Mouse (Mus musculus) kidney, adult 11 months (tissue): ENCODE data around the gene Gucy2g.

Experiments
- DNase-seq: peaks from one replicate; pipeline ENCODE4 v3.0.0; 2022

Gene Gucy2g

DNA sequence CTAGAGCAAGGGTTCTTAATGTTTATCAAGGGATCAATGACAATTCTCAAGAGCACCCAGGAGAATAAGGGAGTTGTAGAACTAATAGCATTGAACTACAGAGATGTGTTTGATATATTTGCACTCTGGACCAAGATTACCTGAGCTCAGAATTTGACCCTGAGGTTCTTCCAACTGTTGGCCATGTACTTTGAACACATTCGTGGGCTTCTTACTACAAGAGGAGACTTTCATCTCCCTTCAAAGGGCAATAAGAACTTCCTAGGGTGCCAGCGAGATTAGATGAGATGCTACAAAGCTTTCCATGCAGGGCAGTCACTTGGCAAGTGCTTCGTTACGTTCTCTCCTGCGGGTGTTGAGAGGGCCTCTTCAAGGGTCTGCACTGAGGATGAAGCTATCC, 6.5 kb upstream of the Gucy2g start:
- no peak for DNase-seq

- peak; percentile 72 for DNase-seq
Observed at GRCm38 (mm10) chr19:55244791-55245231, 3.8 kb upstream of the Gucy2g start.

- DNase-seq: no peak
Observed at GRCm38 (mm10) chr19:55239766-55240426, 1.1 kb downstream of the Gucy2g start.

DNA sequence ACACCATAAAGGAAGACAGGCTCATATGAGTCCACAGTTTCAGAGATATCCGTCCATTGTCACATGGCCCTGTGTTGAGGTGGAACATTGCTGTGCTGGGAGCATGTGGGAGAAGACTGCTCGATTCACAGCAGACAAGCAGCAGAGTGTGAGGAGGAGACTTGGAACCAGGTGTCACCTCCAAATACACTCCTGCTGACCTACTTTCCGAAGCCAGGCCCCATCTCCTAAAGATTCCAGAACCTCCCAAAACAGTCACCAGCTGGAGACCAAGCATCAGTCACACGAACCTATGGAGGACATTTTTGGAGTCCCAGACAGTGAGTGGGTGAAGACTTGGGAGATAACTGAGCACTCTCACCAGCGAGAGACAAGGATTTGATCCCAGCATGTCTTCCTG, 4.5 kb downstream of the Gucy2g start:
- no peak for DNase-seq

- peak; percentile 62 for DNase-seq
Observed at GRCm38 (mm10) chr19:55236026-55236425, 5.0 kb downstream of the Gucy2g start.

DNA sequence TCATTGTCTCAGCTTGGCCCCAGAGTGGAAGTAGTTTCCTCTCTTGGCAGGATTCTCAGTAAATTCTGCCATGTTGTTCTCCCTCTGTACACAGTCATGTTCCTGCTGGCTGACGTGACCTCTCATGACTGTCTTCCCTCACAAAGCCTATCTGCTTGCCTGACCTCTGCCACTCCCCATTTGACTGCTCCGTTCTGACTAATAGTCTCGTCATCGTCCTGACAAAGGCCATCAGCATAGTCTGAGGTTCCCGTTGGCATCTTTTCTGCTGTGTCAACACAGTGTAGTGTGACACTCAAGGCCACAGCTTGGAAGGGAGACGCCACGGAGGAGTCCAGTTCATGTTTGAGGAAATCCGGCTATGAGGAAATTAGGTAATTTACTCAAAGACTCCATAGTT, 8.9 kb downstream of the Gucy2g start:
- DNase-seq: no peak

DNA sequence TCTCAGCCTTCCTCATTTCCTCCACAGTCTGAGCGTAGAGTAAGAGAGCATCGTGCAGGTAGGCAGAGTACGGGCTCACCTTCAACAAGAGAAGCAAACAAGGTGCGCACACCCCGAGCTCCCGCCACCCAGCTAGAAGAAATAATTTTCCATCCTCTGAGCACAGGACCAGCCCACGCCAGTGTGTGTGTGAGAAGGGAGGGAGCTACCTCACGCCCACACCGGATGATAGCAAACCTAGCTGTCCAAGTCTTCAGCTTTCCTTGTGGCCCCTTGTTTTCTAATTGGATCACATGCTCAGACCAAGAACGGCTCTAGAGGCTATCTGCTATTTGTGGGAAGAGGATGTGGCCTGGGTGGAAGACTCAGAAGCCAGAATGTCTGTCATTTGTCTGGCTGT, 10.0 kb downstream of the Gucy2g start:
- DNase-seq: no peak

DNA sequence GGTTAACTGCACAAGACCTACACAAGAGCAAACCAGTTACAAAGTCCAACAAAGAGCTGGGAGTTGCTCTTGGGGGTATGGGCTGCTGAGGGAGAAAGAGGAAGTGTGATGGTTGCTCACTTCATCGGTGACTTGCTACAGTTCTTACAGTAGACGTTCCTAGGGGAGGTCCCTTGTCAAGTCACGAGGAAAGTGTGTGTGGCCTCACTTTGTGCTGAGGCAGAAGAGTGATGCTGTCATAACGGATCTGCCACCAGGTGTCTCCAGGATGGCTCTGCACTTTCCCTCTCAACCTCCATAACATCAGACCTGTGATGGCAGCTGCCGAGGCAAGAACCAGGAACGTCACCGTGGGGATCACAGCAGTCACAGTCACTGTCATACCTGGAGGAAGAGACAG, 13.9 kb downstream of the Gucy2g start:
- no peak for DNase-seq

DNA sequence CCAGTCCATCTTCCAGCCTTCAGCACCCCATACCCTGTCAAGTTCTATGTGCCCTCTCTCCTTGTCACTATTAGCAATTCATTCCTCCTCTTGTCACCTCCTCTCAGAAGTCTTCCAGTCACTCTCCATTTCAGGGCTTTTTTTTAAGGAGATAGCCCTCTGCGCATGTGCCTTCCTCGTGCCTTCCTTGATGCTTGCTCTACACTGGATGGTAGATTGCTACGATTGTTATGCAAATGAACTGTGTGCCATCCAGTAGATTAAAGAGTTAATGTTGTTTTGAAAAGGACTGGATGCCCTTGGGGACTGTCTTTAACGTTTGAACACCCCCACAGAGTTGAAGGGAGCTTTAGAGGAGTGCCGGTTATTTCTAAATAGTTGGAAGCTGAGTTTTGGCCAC, 14.4 kb downstream of the Gucy2g start:
- no peak for DNase-seq

DNA sequence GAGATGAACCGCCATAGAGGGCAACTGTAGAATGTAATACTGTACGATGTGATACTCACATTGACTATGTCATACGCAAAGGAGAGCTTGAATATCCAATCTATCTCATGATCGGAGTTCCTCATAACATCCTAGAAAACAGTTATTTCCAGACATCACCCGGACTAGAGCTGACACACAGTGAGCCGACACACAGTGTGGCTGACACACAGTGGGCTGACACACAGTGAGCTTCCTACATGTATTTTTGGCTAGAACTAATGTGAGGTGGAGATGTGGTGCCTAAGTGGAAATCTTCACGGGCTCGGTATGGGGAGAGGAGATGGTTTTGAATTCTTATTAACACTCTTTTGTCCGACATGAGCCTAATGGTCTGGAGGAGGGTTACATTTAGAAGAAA, 18.8 kb downstream of the Gucy2g start:
- DNase-seq: no peak

DNA sequence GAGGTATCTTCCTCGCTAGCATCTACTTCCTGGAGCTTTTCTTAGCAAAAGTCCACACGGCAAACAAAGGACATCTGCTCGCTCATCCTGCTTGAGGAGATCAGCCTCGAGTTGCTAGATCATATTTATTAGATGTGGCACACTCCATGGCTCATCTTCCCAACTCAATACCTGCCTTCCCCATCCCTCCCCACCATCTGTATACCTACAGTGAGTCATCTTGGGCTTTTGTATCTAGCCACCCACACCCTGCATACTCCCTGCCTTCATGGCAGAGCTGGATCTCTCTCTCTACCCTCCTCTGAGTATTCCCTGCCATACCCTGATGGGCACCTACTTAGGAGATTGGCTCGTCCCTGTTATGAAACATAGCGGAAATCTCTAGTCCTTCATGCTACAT, 19.8 kb downstream of the Gucy2g start:
- no peak for DNase-seq

DNA sequence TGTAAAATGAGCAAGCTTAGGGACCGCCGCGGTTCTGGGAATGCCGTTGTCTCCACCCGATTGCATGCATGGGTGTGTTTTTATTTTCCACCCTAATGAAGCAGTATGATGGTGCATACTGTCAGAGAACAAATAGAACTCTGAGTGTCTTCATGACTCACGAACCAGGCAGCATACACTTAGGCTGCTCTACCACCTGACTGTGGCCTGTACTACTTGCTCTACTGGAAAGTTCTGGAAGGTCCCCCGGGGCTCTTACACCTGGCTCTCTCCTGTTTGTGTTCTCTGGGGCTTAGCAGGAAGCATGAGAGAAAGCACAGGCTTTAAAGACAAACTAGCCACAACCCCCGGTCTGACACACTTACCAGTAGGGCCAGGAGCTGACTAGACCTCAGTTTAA, 21.7 kb downstream of the Gucy2g start:
- DNase-seq: peak; percentile 57

GRCm38 (mm10) chr19:55218741-55219221, 22.3 kb downstream of the Gucy2g start:
- DNase-seq: no peak

- peak; percentile 79 for DNase-seq
Observed at GRCm38 (mm10) chr19:55218192-55218739, 22.8 kb downstream of the Gucy2g start.

DNA sequence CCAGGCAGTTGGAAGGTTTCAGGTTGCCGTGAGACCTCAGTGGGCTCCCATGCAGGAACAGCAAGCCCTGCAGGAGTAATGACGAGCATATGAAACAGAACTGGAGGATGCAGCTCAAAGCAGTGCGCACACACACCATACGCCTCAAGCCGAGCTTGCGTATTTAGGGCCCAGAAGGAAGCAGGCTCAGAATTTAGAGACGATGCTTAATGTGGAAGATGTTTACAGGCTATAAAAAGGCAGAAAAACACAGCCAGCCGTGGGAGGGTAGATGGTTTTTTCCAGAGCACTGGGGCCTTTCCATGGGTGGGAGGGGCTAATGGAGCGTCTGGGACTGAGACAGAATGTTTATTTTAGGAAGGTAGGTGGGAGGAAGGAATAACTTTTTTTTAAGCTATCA, 23.7 kb downstream of the Gucy2g start:
- DNase-seq: peak; percentile 26

GRCm38 (mm10) chr19:55216876-55217275, 24.2 kb downstream of the Gucy2g start:
- DNase-seq: no peak

- no peak for DNase-seq
Observed at GRCm38 (mm10) chr19:55213617-55214340, 27.3 kb downstream of the Gucy2g start.

- no peak for DNase-seq
Observed at GRCm38 (mm10) chr19:55211698-55212097, 29.3 kb downstream of the Gucy2g start.

DNA sequence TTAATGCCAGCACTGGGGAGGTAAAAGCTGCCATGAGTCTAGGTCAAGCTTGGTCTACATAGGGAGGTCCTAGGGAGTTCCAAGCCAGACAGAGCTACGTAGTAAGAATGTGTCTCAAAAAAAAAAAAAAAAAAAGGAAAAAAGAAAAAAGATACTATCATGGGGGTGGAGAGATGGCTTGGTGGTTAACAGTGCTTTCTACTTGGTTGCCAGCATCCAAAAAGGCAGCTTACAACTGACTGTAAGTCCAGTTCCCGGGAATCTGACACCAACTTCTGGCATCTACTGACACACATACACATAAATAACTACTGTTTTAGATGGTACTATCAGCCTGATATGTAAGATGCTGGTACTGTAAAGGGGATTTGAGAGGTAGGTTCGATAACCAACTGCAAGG, 32.0 kb downstream of the Gucy2g start:
- DNase-seq: no peak

DNA sequence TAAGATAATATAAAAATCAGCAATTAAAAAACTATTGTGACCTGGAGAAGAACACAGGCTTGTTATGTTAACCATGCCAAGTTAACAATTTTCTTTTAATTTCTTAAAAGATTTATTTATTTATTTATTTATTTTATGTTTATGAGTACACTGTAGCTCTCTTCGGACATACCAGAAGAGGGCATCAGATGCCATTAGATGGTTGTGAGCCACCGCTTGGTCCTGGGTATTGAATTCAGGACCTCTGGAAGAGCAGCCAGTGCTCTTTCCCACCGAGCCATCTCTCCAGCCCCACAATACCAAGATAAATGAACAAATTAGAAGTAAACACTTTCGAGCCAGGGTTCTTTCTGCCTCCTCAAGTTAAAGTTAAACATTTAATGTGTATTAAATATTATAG, 32.4 kb downstream of the Gucy2g start:
- no peak for DNase-seq

DNA sequence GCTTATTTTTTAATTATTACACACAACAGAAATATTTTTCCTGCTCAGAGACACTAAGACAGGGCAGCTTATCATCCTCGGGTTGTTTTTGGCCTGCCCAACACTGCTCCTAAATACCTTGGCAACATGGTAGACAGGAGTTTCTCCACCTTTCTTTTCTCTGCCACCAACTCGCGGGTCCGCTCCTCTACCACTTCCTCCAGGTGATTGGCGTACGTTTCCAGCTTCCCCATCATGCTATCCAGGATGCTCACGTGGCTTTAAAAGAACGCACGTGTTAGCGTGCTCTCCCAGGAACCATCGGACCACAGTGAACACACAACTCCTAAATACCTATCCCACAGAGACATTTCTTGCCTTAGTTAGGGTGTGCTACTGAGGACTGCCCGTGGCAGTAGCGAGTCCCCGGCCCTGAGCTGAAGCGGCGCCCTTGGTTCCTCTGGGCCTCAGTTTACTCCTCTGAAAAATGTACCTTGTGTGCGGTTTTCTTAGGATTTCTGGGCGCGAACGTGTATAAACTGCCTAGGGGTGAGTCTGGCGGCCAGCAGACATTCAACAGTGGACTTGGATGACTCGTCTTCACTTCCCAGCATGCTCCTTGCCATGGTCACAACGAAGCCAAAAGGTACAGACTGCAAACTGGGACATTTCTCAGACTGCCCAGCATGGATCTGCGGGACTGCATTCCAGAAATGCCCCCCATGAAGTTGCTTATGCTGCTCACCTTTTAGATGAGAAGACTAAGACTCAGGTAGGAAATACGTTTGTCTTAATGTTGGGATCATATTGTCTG, 33.1 kb downstream of the Gucy2g start:
- no peak for DNase-seq

DNA sequence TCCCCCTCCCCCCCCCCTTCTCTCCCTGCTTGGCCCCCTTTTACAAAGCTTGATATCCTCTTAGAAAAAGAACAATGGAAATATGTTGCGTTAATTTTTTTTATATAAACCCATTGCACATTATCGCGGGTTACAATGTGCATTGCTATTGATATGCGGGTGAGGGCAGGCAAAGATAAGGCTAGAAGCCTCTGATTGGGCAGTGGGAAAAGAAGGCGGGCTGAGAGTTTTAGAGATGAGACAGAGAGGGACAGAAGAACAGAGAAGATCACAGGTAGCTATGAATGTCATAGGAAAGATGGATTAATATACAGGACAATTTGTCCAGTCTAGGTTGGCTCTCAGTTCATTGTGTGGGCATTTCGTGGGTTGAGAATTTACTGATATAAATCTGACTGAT, 33.8 kb downstream of the Gucy2g start:
- DNase-seq: no peak

DNA sequence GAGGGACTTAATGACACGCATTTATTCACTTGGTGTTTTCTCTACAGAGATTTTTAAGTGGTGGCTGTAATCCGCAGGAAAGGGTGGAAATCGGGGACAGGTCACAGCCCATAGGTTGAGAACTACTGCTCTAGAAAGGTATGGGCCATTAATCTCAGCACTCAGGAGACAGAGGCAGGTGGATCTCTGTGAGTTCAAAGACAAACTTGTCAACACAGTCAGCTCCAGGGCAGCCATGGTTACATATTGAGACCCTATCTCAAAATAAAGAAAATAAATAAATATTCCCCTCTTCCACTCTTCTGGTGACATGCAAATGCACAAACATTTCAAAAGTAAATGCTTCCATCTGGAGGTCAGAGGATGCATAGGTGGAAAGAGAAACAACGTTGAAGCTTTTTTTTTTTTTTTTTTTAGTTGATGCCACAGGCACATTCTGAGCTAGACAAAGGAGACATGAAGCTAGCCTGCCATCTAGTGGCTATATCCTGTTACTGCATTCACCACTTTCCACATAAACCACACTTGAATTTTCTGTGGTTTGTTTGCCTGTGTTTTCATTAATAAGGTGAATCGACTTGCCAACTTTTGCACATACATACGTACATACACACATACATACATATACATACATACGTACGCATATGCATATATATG, 34.4 kb downstream of the Gucy2g start:
- DNase-seq: peak; percentile 23
